In genomic region chr19:9069687-9070307, GRCm38 (mm10) we compare ENCODE assay signal across 10 mouse cellular contexts. TPM values are rescaled to one million over a fixed set of nuclear protein-coding genes. Genes with fewer than 3 reads are reported as not detected.
DNase-seq lines count a peak whose midpoint lies in the region; ATAC-seq and TF ChIP-seq lines count a peak whose summit lies in the region.
"Had no signal": no experiment of that assay in that cellular context is flagged by ENCODE, and none has a peak within 500 bp of the region (broad histone marks: within the 10 kb centered on the region; RNA-seq: fewer than 3 reads in every experiment).

No protein-coding gene starts in this region.

- no peak overlapping the region for H3K4me3 ChIP-seq in heart, embryonic 13.5 days
- H3K4me3 ChIP-seq in heart, postnatal 0 days (ENCODE audit: low read depth, low read length) = no peak overlapping the region
- no peak overlapping the region for H3K4me3 ChIP-seq in lung, postnatal 0 days (ENCODE audit: low read depth, low read length)
- H3K4me3 ChIP-seq: liver, embryonic 15.5 days had no signal

- no peaks in the 10 kb centered on the region for H3K36me3 ChIP-seq in heart, embryonic 13.5 days
- no peaks in the 10 kb centered on the region for H3K36me3 ChIP-seq in heart, postnatal 0 days (replicated peaks; ENCODE audit: control insufficient read depth, insufficient read depth, low read length)
- H3K36me3 ChIP-seq in lung, postnatal 0 days (ENCODE audit: insufficient read depth, low read length) = no peaks in the 10 kb centered on the region
- H3K36me3 ChIP-seq: liver, embryonic 15.5 days had no signal

- peaks cover 62% of the 10 kb centered on the region for H3K4me1 ChIP-seq in heart, embryonic 13.5 days
- H3K4me1 ChIP-seq in heart, postnatal 0 days (ENCODE audit: control insufficient read depth, insufficient read depth) = peaks cover 26% of the 10 kb centered on the region
- H3K4me1 ChIP-seq in lung, postnatal 0 days (ENCODE audit: insufficient read depth, low read depth, low read length) = peaks cover 28% of the 10 kb centered on the region

- H3K27me3 ChIP-seq in heart, embryonic 13.5 days (replicated peaks) = no peaks in the 10 kb centered on the region
- no peaks in the 10 kb centered on the region for H3K27me3 ChIP-seq in heart, postnatal 0 days (ENCODE audit: control insufficient read depth, insufficient read depth, low read length)
- H3K27me3 ChIP-seq in lung, postnatal 0 days (replicated peaks; ENCODE audit: insufficient read depth, low read length) = no peaks in the 10 kb centered on the region
- H3K27me3 ChIP-seq: liver, embryonic 15.5 days had no signal

- H3K27ac ChIP-seq in heart, embryonic 13.5 days (replicated peaks) = peak overlapping the region; percentile 88
- H3K27ac ChIP-seq in heart, postnatal 0 days (ENCODE audit: low read depth) = peak overlapping the region; percentile 78
- peak overlapping the region; percentile 66 for H3K27ac ChIP-seq in lung, postnatal 0 days (ENCODE audit: low read length)
- H3K27ac ChIP-seq: liver, embryonic 15.5 days had no signal

- ATAC-seq in heart, embryonic 13.5 days (ENCODE audit: extremely low read depth, insufficient number of reproducible peaks, low FRiP score, low TSS enrichment) = no peak
- ATAC-seq in heart, postnatal 0 days (ENCODE audit: insufficient read depth, low read depth) = no peak
- peak; percentile 13; the same call in 1 of the 2 replicates for ATAC-seq in lung, postnatal 0 days
- ATAC-seq in megakaryocyte, adult 5-6 weeks (ENCODE audit: poor library complexity, severe bottlenecking) = no peak

- no peak overlapping the region for H3K4me2 ChIP-seq in heart, embryonic 13.5 days
- no peak overlapping the region for H3K4me2 ChIP-seq in heart, postnatal 0 days (ENCODE audit: low read depth, low read length)
- no peak overlapping the region for H3K4me2 ChIP-seq in lung, postnatal 0 days (replicated peaks; ENCODE audit: low read depth, low read length)
- H3K4me2 ChIP-seq: liver, embryonic 15.5 days had no signal

- no peak for DNase-seq in heart, postnatal 36 days
- DNase-seq in CD4-positive, CD25-positive, alpha-beta regulatory T cell, adult 2 months (ENCODE audit: low read depth, low spot score) = peak; percentile 59
- DNase-seq in heart, postnatal 0 days (ENCODE audit: low spot score) = no peak
- DNase-seq in lung, postnatal 0 days (ENCODE audit: low spot score) = peak; percentile 69
- no peak for DNase-seq in testis, postnatal 14 days (ENCODE audit: low spot score)
- DNase-seq in spleen, adult 18-20 months = no peak

- intact Hi-C loops in heart, postnatal 36 days (cut with DNase I) = loop anchor here (5.0 kb wide), 1 partner anchor 37 kb away; no protein-coding TSS in a partner anchor

- H3K9ac ChIP-seq in heart, embryonic 13.5 days = no peak overlapping the region
- H3K9ac ChIP-seq in heart, postnatal 0 days (replicated peaks; ENCODE audit: low read depth, low read length) = no peak overlapping the region
- no peak overlapping the region for H3K9ac ChIP-seq in lung, postnatal 0 days (replicated peaks; ENCODE audit: low read depth)
- H3K9ac ChIP-seq: liver, embryonic 15.5 days had no signal

- WGBS in heart, embryonic 13.5 days = 52% methylated on average over 8 of the region's 8 CpGs
- WGBS in heart, postnatal 0 days = 49% methylated on average over 8 of the region's 8 CpGs
- WGBS in lung, postnatal 0 days = 17% methylated on average over 8 of the region's 8 CpGs

- no peak for TF ChIP-seq CTCF in heart, postnatal 0 days (IDR thresholded peaks at IDR 0.05; ENCODE audit: low read depth)
- TF ChIP-seq CTCF in lung, postnatal 0 days (IDR thresholded peaks at IDR 0.05) = no peak

- TF ChIP-seq EP300 in heart, postnatal 0 days (IDR thresholded peaks at IDR 0.05; ENCODE audit: low read depth) = no peak
- TF ChIP-seq EP300 in lung, postnatal 0 days (IDR thresholded peaks at IDR 0.05) = peak; percentile 69

- H3K9me3 ChIP-seq in heart, embryonic 13.5 days = no peaks in the 10 kb centered on the region
- no peaks in the 10 kb centered on the region for H3K9me3 ChIP-seq in heart, postnatal 0 days (replicated peaks; ENCODE audit: control insufficient read depth, low read length)
- no peaks in the 10 kb centered on the region for H3K9me3 ChIP-seq in lung, postnatal 0 days (ENCODE audit: low read length)
- H3K9me3 ChIP-seq: liver, embryonic 15.5 days had no signal

RNA-seq across cellular contexts. Expression of gene Scgb1a1, which starts 18.0 kb away (rescaled TPM):
- polyA plus RNA-seq in heart, embryonic 13.5 days (2015; fragmentation: Nextera tagmentation; extraction: Ambion mirVana) = not detected in 2 replicates
- total RNA-seq in heart, postnatal 36 days (2021) = not detected
- 8.9 TPM in 1 of 2 replicates, not detected in the other for total RNA-seq in heart, postnatal 0 days (2014; rRNA removed; ENCODE audit: low replicate concordance)
- 1.3 and 98.2 TPM in 2 replicates for polyA plus RNA-seq in heart, postnatal 0 days (2015; fragmentation: Nextera tagmentation; extraction: Ambion mirVana)
- 26,192 and 26,425 TPM in 2 replicates for polyA plus RNA-seq in lung, postnatal 0 days (2015; fragmentation: Nextera tagmentation; extraction: Ambion mirVana)
- 0.82 and 1.5 TPM in 2 replicates for total RNA-seq in megakaryocyte, adult 5-6 weeks (2015)
- 1.6 TPM in 1 of 2 replicates, not detected in the other for total RNA-seq in megakaryocyte, adult 5-6 weeks (2017)
- total RNA-seq: ES-E14 had no signal
- polyA plus RNA-seq: liver, embryonic 15.5 days had no signal

Comparison
In these comparisons a context has a peak if more than half of its experiments do, and no peak if none do; other contexts are left out.
1. DNase-seq: peak in CD4-positive, CD25-positive, alpha-beta regulatory T cell, adult 2 months (single experiment) and lung, postnatal 0 days (single experiment); none in heart, postnatal 36 days (0 of 2), heart, postnatal 0 days (single experiment), testis, postnatal 14 days (single experiment) and spleen, adult 18-20 months (0 of 2).
2. Peak in every context shown above with its lines, with median percentiles within 50 percentile points of each other: H3K27ac ChIP-seq.